Mouse (Mus musculus) hindbrain, embryonic 14.5 days (tissue): ENCODE results near the gene Cops9. TPM values are rescaled to one million over a fixed set of nuclear protein-coding genes. Genes with fewer than 3 reads are reported as not detected.

Source experiments
- ATAC-seq: fragments of 200-750 bp; cut with Nextera tagmentation; 2 replicates; pipeline ENCODE4 v1.8.0; 2017; ENCODE audit warnings: moderate number of reproducible peaks, mild to moderate bottlenecking, moderate TSS enrichment, moderate library complexity; ENCODE audit not compliant: low FRiP score
- DNase-seq: peaks from one replicate; pipeline ENCODE4 v3.0.0-alpha.2; 2015; ENCODE audit warnings: low spot score
- H3K27ac ChIP-seq: fragments of 300-500 bp; sonication (generic); 2 replicates; pipeline ENCODE4 v1.5.1; 2014; ENCODE audit warnings: mild to moderate bottlenecking, moderate library complexity
- H3K27me3 ChIP-seq: fragments of 300-500 bp; sonication (generic); 2 replicates; pipeline ENCODE4 v1.6.1; 2014; ENCODE audit warnings: mild to moderate bottlenecking, low read length, mixed read lengths; ENCODE audit not compliant: control insufficient read depth, insufficient read depth
- H3K36me3 ChIP-seq: fragments of 300-500 bp; sonication (generic); replicated peaks from 2 replicates; pipeline ENCODE4 v1.6.1; 2014; ENCODE audit not compliant: control insufficient read depth, insufficient read depth
- H3K4me1 ChIP-seq: fragments of 300-500 bp; sonication (generic); replicated peaks from 2 replicates; pipeline ENCODE4 v1.6.1; 2014; ENCODE audit warnings: antibody characterized with exemption, low read length, mixed read lengths; ENCODE audit not compliant: control insufficient read depth, insufficient read depth
- H3K4me2 ChIP-seq: fragments of 300-500 bp; sonication (generic); replicated peaks from 2 replicates; pipeline ENCODE4 v1.6.1; 2014; ENCODE audit warnings: mild to moderate bottlenecking, moderate library complexity
- H3K4me3 ChIP-seq: fragments of 300-500 bp; sonication (generic); replicated peaks from 2 replicates; pipeline ENCODE4 v1.5.1; 2014; ENCODE audit warnings: mild to moderate bottlenecking, low read length
- H3K9ac ChIP-seq: fragments of 300-500 bp; sonication (generic); 2 replicates; pipeline ENCODE4 v1.6.1; 2014
- H3K9me3 ChIP-seq: fragments of 300-500 bp; sonication (generic); 2 replicates; pipeline ENCODE4 v1.6.1; 2016; ENCODE audit warnings: low read length; ENCODE audit not compliant: control insufficient read depth
- WGBS: fragments of 180-500 bp; shearing (Covaris S2); extraction: QIAGEN DNeasy Blood & Tissue Kit; methylation state at CpG from one replicate; pipeline ENCODE4 v1.1.7; 2014; 5-methylcytosine and 5-hydroxymethylcytosine counted together
- polyA plus RNA-seq: library from polyadenylated mRNA; unstranded; fragments of >200 nt; fragmentation: Nextera tagmentation; extraction: Ambion mirVana; gene quantifications from 2 replicates; pipeline ENCODE4 v1.2.1, GENCODE M21; 2014

Gene Cops9
- polyA plus RNA-seq, 1 experiment from 2014 or later, result 683 TPM

GRCm38 (mm10) chr1:92673258-92673782 is 31.5 kb upstream of the Cops9 start:
- Histone ChIP-seq H3K27me3 (no peaks in the 10 kb centered on the region), H3K36me3 (no peaks in the 10 kb centered on the region), H3K4me3 (no peak overlapping the region), H3K9ac (no peak overlapping the region), H3K27ac (no peak overlapping the region), H3K4me2 (no peak overlapping the region), H3K9me3 (no peaks in the 10 kb centered on the region), H3K4me1 (no peaks in the 10 kb centered on the region)
- 88% methylated on average over 5 of the region's 5 CpGs for WGBS
- DNase-seq (no peak), ATAC-seq (no peak)

DNA sequence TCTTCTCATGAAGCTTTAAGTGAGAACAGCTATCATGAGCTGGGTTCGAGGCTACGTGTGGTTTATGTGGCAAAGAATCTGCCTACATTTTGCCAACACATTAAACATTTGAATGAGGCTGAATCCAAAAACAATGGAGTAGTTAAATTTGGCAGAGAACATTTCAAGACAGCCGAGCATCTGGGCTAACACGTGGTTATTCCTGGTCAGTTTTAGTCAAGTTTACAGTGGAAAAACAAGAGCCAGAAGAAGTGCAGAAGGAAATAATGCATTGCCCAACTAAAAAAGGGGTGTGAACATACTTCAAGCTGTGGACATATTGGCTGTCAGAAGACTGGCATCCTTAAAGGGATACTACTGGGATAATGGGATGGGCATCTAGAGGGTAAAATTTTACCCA is 29.5 kb upstream of the Cops9 start:
- Histone ChIP-seq H3K27me3 (no peaks in the 10 kb centered on the region), H3K4me1 (no peaks in the 10 kb centered on the region), H3K9ac (no peak overlapping the region), H3K4me2 (no peak overlapping the region), H3K36me3 (no peaks in the 10 kb centered on the region), H3K4me3 (no peak overlapping the region), H3K9me3 (no peaks in the 10 kb centered on the region), H3K27ac (no peak overlapping the region)
- no peak for ATAC-seq
- 85% methylated on average over 4 of the region's 4 CpGs for WGBS
- no peak for DNase-seq

DNA sequence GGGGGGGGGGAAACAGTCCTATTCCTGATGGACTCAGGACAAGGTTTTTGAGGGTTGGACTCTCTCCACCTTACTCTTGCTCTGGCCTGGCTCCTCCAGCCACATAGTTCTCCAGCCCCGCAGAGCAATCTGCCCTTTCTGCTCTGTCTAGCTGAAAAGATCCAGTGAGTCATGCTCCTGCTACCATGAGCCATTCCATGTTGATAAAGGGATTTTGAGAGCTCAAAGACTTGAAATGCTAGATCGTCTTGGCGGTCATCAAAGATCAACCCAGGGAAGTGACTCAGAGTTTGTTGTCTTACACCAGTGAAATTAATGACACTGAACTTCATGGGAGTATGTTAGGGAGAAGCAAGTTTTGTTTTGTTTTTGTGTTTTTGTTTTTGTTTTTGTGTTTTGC is 27.6 kb upstream of the Cops9 start:
- WGBS, result 98% methylated on average over 3 of the region's 3 CpGs

GRCm38 (mm10) chr1:92667106-92667505 is 25.3 kb upstream of the Cops9 start:
- Histone ChIP-seq H3K27me3 (no peaks in the 10 kb centered on the region; the same call in 1 of the 2 replicates), H3K4me3 (no peak overlapping the region), H3K36me3 (no peaks in the 10 kb centered on the region), H3K27ac (no peak overlapping the region), H3K9ac (no peak overlapping the region), H3K4me2 (no peak overlapping the region), H3K9me3 (no peaks in the 10 kb centered on the region), H3K4me1 (no peaks in the 10 kb centered on the region)
- 74% methylated on average over 6 of the region's 6 CpGs for WGBS
- no peak for ATAC-seq
- no peak for DNase-seq

More for the DNA sequence above, 27.6 kb upstream of the Cops9 start:
- no peak overlapping the region for H3K9ac ChIP-seq
- ATAC-seq, result no peak
- no peaks in the 10 kb centered on the region for H3K36me3 ChIP-seq
- H3K4me1 ChIP-seq, result no peaks in the 10 kb centered on the region
- no peak overlapping the region for H3K4me3 ChIP-seq
- H3K9me3 ChIP-seq, result no peaks in the 10 kb centered on the region
- no peaks in the 10 kb centered on the region for H3K27me3 ChIP-seq
- no peak for DNase-seq
- no peak overlapping the region for H3K27ac ChIP-seq
- no peak overlapping the region for H3K4me2 ChIP-seq

- no peak overlapping the region for H3K9ac ChIP-seq
- ATAC-seq, result no peak
- DNase-seq, result no peak
- no peaks in the 10 kb centered on the region for H3K36me3 ChIP-seq
- H3K4me3 ChIP-seq, result no peak overlapping the region
- H3K4me2 ChIP-seq, result no peak overlapping the region
- H3K27ac ChIP-seq, result no peak overlapping the region
- 70% methylated on average over 5 of the region's 5 CpGs for WGBS
- H3K9me3 ChIP-seq, result no peaks in the 10 kb centered on the region
- no peaks in the 10 kb centered on the region; the same call in 1 of the 2 replicates for H3K27me3 ChIP-seq
- no peaks in the 10 kb centered on the region for H3K4me1 ChIP-seq
These were observed 17.6 kb upstream of the Cops9 start for GRCm38 (mm10) chr1:92659392-92659791.

GRCm38 (mm10) chr1:92657025-92657820 is 15.4 kb upstream of the Cops9 start:
- WGBS, result 79% methylated on average over 11 of the region's 11 CpGs
- Histone ChIP-seq H3K27ac (no peak overlapping the region), H3K4me2 (no peak overlapping the region), H3K9ac (no peak overlapping the region), H3K9me3 (no peaks in the 10 kb centered on the region), H3K27me3 (no peaks in the 10 kb centered on the region), H3K36me3 (no peaks in the 10 kb centered on the region), H3K4me3 (no peak overlapping the region), H3K4me1 (no peaks in the 10 kb centered on the region)
- ATAC-seq, result no peak
- DNase-seq, result no peak

DNA sequence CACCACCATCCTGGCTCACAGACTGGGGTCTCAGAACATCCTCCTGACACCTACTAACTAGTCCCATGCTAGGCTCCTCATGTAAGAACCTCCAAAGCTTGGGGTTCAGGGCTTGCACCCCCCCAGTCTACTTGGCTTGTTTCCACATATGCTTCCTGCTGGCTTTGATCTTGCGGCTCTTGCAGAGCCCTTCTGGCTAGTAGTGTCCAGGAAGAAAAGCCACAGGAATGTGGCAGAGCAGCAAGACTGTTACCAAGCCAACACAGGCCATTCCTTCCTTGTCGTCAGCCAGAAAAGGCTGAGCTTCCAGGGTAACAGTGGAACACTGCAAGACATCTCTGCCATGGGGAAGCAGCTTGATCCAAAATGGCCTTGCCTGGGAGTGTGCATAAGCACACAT is 12.9 kb upstream of the Cops9 start:
- WGBS, result 70% methylated on average over 2 of the region's 2 CpGs
- Histone ChIP-seq H3K9me3 (no peaks in the 10 kb centered on the region), H3K4me1 (no peaks in the 10 kb centered on the region), H3K36me3 (no peaks in the 10 kb centered on the region), H3K27ac (no peak overlapping the region), H3K27me3 (no peaks in the 10 kb centered on the region), H3K4me2 (no peak overlapping the region), H3K9ac (no peak overlapping the region), H3K4me3 (no peak overlapping the region)
- DNase-seq, result no peak
- no peak for ATAC-seq

DNA sequence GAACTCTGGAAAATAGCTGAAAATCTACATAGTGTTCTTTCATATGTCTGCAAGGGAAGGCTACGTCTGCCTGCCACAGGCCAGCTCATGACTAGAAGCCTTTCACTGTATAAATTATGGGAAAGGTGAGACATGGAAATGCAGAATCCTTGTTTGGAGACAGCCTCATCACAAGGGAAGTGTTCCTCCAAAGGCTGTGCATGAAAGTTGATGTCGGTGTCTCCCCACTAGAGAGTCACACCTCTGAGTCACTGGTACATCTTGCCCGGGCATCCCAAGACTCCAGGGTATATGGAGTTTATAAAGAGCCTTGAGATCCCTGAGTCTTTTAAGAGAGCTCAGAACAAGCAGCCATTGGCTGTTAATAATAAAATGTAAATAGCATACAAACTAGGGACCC is 11.4 kb upstream of the Cops9 start:
- ATAC-seq, result no peak
- WGBS, result 95% methylated on average over 3 of the region's 3 CpGs

GRCm38 (mm10) chr1:92651467-92651866 is 9.7 kb upstream of the Cops9 start:
- no peak for DNase-seq
- Histone ChIP-seq H3K4me1 (no peaks in the 10 kb centered on the region), H3K4me3 (no peak overlapping the region), H3K36me3 (no peaks in the 10 kb centered on the region), H3K9ac (no peak overlapping the region), H3K27ac (no peak overlapping the region), H3K9me3 (no peaks in the 10 kb centered on the region), H3K4me2 (no peak overlapping the region), H3K27me3 (no peaks in the 10 kb centered on the region)
- 60% methylated on average over 3 of the region's 3 CpGs for WGBS
- 0 out of 2 replicates have a peak, but pooled peaks have one; percentile 22 for ATAC-seq

More for the DNA sequence above, 11.4 kb upstream of the Cops9 start:
- H3K9ac ChIP-seq, result no peak overlapping the region
- H3K4me2 ChIP-seq, result no peak overlapping the region
- H3K36me3 ChIP-seq, result no peaks in the 10 kb centered on the region
- H3K4me3 ChIP-seq, result no peak overlapping the region
- H3K4me1 ChIP-seq, result no peaks in the 10 kb centered on the region
- no peaks in the 10 kb centered on the region for H3K9me3 ChIP-seq
- no peak for DNase-seq
- H3K27me3 ChIP-seq, result no peaks in the 10 kb centered on the region
- H3K27ac ChIP-seq, result no peak overlapping the region
